Mouse (Mus musculus) bone marrow, adult 2 months (tissue): ENCODE data around the gene Faf1.

Source experiments
- CTCF ChIP-seq: fragments of 200-500 bp; IDR thresholded peaks from 2 replicates; pipeline ENCODE4 v1.5.1; 2011; ENCODE audit warnings: low read length, control low read depth; ENCODE audit not compliant: control insufficient read depth, insufficient read depth
- POLR2A ChIP-seq: fragments of 200-500 bp; IDR thresholded peaks from 2 replicates; pipeline ENCODE4 v1.6.1; 2011; ENCODE audit warnings: low read depth, mild to moderate bottlenecking, control low read depth, low read length, borderline replicate concordance; ENCODE audit not compliant: control insufficient read depth

DNA sequence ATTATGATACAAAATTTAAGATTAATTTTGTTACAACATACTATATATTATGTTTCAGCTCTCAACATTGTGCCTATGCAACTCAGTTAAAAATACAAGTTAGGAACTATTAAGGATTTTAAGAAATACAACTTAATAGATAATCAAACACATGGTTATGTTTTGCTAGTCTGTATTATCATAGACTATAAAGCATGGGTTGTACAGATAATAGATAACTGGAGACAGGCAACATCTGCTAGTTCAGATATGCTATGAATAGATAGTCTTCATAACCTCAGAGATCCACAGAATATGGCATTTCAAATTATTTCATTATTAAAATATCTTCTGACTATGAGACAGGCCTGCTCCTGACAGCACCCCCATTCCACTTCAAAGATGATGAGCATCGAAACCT, 329.7 kb downstream of the Faf1 start:
- TF ChIP-seq CTCF = no peak
- no peak for TF ChIP-seq POLR2A
